Mouse (Mus musculus): ENCODE results near the gene Ramp1. TPM values are rescaled to one million over a fixed set of nuclear protein-coding genes. Genes with fewer than 3 reads are reported as not detected.
A peak's percentile ranks its signal among the peaks of the same experiment; 100 is the strongest.

The Ramp1 gene
- polyA plus RNA-seq, 1 experiment from 2014 or later, result 0.31 TPM

- no peak overlapping the region for H3K27ac ChIP-seq
- H3K4me3 ChIP-seq, result no peak overlapping the region
- H3K27me3 ChIP-seq, result no peaks in the 10 kb centered on the region
- no peaks in the 10 kb centered on the region for H3K9me3 ChIP-seq (replicated peaks)
- H3K9ac ChIP-seq, result no peak overlapping the region
- 80% methylated on average over 6 of the region's 6 CpGs for WGBS
- peaks cover 19% of the 10 kb centered on the region for H3K4me1 ChIP-seq
- no peaks in the 10 kb centered on the region for H3K36me3 ChIP-seq (ENCODE audit: poor library complexity, severe bottlenecking)
- ATAC-seq, result no peak
- H3K4me2 ChIP-seq, result no peak overlapping the region
Measured at GRCm38 (mm10) chr1:91205651-91206050, 26.0 kb downstream of the Ramp1 start.

- Histone ChIP-seq H3K36me3 (ENCODE audit: poor library complexity, severe bottlenecking) (no peaks in the 10 kb centered on the region), H3K4me1 (peaks cover 14% of the 10 kb centered on the region), H3K27me3 (no peaks in the 10 kb centered on the region), H3K27ac (no peak overlapping the region), H3K4me3 (no peak overlapping the region), H3K9me3 (replicated peaks) (no peaks in the 10 kb centered on the region), H3K4me2 (no peak overlapping the region), H3K9ac (no peak overlapping the region)
- 79% methylated on average over 8 of the region's 8 CpGs for WGBS
- ATAC-seq, result no peak
Measured at GRCm38 (mm10) chr1:91206336-91206735, 26.7 kb downstream of the Ramp1 start.

DNA sequence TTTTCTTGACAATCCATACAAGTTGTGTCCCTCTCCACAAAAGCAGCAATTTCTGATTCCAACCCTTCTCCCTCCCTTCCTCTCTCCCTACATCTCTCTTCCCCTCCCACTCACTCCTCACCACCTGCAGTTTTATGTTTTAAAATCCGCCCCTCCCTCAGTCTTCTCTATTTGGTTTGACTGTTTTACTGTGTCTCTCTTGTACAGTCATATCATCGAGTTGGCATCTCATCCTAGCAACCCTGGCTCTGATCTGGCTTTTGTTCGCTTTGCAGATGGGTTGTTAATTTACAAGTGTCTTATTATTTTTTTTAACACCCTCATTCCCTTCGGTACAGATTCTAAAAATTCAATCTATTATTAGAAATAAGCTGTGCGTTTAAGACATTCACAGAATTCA lies 27.3 kb downstream of the Ramp1 start:
- H3K4me2 ChIP-seq, result no peak overlapping the region
- peaks cover 14% of the 10 kb centered on the region for H3K4me1 ChIP-seq
- no peak for ATAC-seq
- no peak overlapping the region for H3K9ac ChIP-seq
- no peaks in the 10 kb centered on the region for H3K36me3 ChIP-seq (ENCODE audit: poor library complexity, severe bottlenecking)
- H3K27ac ChIP-seq, result no peak overlapping the region
- no peaks in the 10 kb centered on the region for H3K9me3 ChIP-seq (replicated peaks)
- no peaks in the 10 kb centered on the region for H3K27me3 ChIP-seq
- 71% methylated on average over 5 of the region's 5 CpGs for WGBS
- no peak overlapping the region for H3K4me3 ChIP-seq

DNA sequence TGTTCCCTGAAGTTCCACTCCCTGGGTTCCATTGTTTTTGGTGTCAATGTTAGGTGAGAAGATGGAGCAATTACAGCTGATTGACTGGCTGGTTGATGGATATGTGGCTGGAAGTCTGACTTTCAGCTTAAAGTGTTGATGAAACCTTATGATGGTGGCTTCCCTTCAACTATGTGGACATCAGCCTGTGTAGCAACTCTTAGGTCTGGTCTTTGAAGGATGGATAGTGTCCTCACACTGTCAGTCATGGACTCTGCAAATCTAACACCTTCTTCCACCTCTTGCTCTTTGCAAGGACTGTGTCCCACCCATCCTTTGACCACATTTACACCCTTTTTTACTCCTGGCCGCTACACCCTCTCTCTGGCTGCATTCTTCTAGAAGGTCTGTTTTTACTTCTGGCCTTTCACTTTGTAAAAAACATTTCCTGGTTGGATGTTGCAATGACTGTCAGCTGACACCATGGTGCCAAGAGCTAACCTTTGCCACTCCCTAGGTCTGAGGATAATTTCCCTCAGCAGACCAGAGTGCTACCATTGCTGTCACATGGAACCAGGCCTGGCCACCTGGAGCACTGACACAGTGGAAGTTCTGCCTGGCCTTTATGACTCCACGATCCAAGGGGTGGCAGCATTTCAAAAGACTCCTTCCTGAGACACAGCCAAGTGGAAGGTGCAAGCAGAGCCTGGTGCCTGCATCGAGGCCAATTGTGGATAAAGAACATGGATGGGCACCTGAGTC lies 27.9 kb downstream of the Ramp1 start:
- 83% methylated on average over 3 of the region's 3 CpGs for WGBS
- no peak overlapping the region for H3K27ac ChIP-seq
- no peak overlapping the region for H3K4me2 ChIP-seq
- H3K27me3 ChIP-seq, result no peaks in the 10 kb centered on the region
- H3K9me3 ChIP-seq (replicated peaks), result no peaks in the 10 kb centered on the region
- no peak for ATAC-seq
- no peak overlapping the region for H3K9ac ChIP-seq
- no peaks in the 10 kb centered on the region for H3K36me3 ChIP-seq (ENCODE audit: poor library complexity, severe bottlenecking)
- no peak overlapping the region for H3K4me3 ChIP-seq
- peaks cover 14% of the 10 kb centered on the region for H3K4me1 ChIP-seq

DNA sequence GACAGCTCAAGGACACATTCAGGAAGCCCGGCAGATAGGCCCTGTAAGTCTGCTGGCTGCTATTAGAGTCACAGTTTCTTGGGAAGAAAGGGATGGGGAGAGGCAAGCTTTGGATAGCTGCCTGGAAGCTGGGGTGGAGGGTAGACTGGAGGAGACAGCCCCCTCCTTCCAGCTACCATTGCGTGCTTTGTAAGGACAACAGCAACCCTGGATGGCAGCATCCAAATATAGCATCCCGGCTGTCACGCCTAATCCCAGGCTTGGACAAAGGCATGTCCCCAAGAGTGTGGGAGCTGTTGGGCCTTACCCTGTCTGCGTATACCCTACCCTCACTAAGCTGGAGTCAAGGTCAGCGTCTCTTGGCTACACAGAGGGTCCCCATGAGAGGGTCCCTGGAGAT lies 29.7 kb downstream of the Ramp1 start:
- Histone ChIP-seq H3K9me3 (replicated peaks) (no peaks in the 10 kb centered on the region), H3K27me3 (no peaks in the 10 kb centered on the region), H3K27ac (peak overlapping the region; percentile 27; the same call in 1 of the 2 replicates), H3K4me3 (no peak overlapping the region), H3K9ac (no peak overlapping the region), H3K36me3 (ENCODE audit: poor library complexity, severe bottlenecking) (no peaks in the 10 kb centered on the region), H3K4me1 (peaks cover 14% of the 10 kb centered on the region), H3K4me2 (no peak overlapping the region)
- 81% methylated on average over 6 of the region's 6 CpGs for WGBS
- peak; percentile 54; the same call in 1 of the 2 replicates for ATAC-seq

DNA sequence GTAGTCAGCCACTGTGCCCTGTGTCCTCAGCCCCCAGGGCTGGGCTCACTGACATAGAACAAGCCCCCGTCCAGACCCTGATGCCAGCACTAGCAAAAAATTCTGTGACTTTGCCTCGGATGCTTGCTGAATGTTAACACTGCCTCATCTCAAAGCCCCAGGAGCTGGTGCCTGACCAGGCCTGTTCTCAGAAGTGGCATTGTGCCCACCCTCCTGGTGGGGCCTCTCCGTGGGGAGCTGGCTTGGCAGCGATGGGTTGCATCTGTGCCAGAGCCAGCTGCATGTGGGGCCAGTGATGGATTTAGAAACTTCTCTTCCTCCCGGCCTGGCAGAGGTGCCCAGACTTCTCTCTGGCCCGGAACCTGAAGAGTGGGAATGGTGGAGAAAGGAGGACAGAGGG lies 30.2 kb downstream of the Ramp1 start:
- no peaks in the 10 kb centered on the region for H3K9me3 ChIP-seq (replicated peaks)
- H3K27ac ChIP-seq, result peak overlapping the region; percentile 27; the same call in 1 of the 2 replicates
- no peaks in the 10 kb centered on the region for H3K27me3 ChIP-seq
- WGBS, result 64% methylated on average over 6 of the region's 6 CpGs
- peaks cover 14% of the 10 kb centered on the region for H3K4me1 ChIP-seq
- no peak overlapping the region for H3K4me3 ChIP-seq
- no peaks in the 10 kb centered on the region for H3K36me3 ChIP-seq (ENCODE audit: poor library complexity, severe bottlenecking)
- peak; percentile 75 for ATAC-seq
- no peak overlapping the region for H3K4me2 ChIP-seq
- no peak overlapping the region; the same call in 1 of the 2 replicates for H3K9ac ChIP-seq

GRCm38 (mm10) chr1:91211099-91211498 lies 31.5 kb downstream of the Ramp1 start:
- Histone ChIP-seq H3K9ac (no peak overlapping the region), H3K4me3 (no peak overlapping the region), H3K27me3 (no peaks in the 10 kb centered on the region), H3K27ac (no peak overlapping the region), H3K9me3 (replicated peaks) (no peaks in the 10 kb centered on the region), H3K4me2 (no peak overlapping the region), H3K36me3 (ENCODE audit: poor library complexity, severe bottlenecking) (no peaks in the 10 kb centered on the region), H3K4me1 (peaks cover 14% of the 10 kb centered on the region)
- 81% methylated on average over 1 of the region's 1 CpGs for WGBS
- no peak for ATAC-seq

GRCm38 (mm10) chr1:91211591-91212008 lies 32.0 kb downstream of the Ramp1 start:
- Histone ChIP-seq H3K27ac (no peak overlapping the region), H3K36me3 (ENCODE audit: poor library complexity, severe bottlenecking) (no peaks in the 10 kb centered on the region), H3K9ac (no peak overlapping the region), H3K4me1 (peaks cover 14% of the 10 kb centered on the region), H3K27me3 (no peaks in the 10 kb centered on the region), H3K4me3 (no peak overlapping the region), H3K9me3 (replicated peaks) (no peaks in the 10 kb centered on the region), H3K4me2 (no peak overlapping the region)
- ATAC-seq, result no peak
- 73% methylated on average over 7 of the region's 7 CpGs for WGBS

DNA sequence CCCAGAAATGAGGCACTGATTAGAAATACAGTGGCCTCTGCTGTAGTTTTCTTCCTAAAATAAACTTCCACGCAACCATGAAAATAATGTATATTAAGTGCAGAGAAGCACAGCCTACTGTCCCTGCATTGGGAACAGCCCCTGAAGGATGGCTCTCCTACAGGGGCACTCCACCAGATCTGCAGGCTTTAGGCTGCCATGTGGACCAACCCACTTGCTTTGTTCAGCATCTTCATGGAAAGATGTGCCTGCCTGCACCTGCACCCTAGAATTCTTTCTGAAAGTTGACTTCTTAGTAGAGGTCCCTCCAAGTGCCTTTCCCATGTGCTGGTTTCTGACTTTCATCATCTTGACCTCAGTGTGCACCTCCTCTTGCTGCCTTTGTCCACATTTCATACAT lies 35.6 kb downstream of the Ramp1 start:
- H3K4me3 ChIP-seq, result no peak overlapping the region
- no peaks in the 10 kb centered on the region for H3K36me3 ChIP-seq (ENCODE audit: poor library complexity, severe bottlenecking)
- H3K4me1 ChIP-seq, result peaks cover under 1% of the 10 kb centered on the region; the same call in 1 of the 2 replicates
- no peak overlapping the region for H3K9ac ChIP-seq
- H3K27me3 ChIP-seq, result no peaks in the 10 kb centered on the region
- 91% methylated on average over 1 of the region's 1 CpGs for WGBS
- H3K27ac ChIP-seq, result no peak overlapping the region
- ATAC-seq, result no peak
- H3K9me3 ChIP-seq (replicated peaks), result no peaks in the 10 kb centered on the region
- H3K4me2 ChIP-seq, result no peak overlapping the region

- Histone ChIP-seq H3K9ac (no peak overlapping the region), H3K4me1 (no peaks in the 10 kb centered on the region), H3K36me3 (ENCODE audit: poor library complexity, severe bottlenecking) (no peaks in the 10 kb centered on the region), H3K4me2 (no peak overlapping the region), H3K27ac (no peak overlapping the region), H3K27me3 (no peaks in the 10 kb centered on the region), H3K9me3 (replicated peaks) (no peaks in the 10 kb centered on the region), H3K4me3 (no peak overlapping the region)
- WGBS, result 58% methylated on average over 1 of the region's 1 CpGs
- ATAC-seq, result no peak
Measured at GRCm38 (mm10) chr1:91215981-91216380, 36.4 kb downstream of the Ramp1 start.

- Histone ChIP-seq H3K9ac (no peak overlapping the region), H3K9me3 (replicated peaks) (no peaks in the 10 kb centered on the region), H3K27ac (no peak overlapping the region), H3K4me3 (no peak overlapping the region), H3K36me3 (ENCODE audit: poor library complexity, severe bottlenecking) (no peaks in the 10 kb centered on the region), H3K4me2 (no peak overlapping the region), H3K4me1 (no peaks in the 10 kb centered on the region), H3K27me3 (no peaks in the 10 kb centered on the region)
- no peak for ATAC-seq
- 78% methylated on average over 10 of the region's 10 CpGs for WGBS
Measured at GRCm38 (mm10) chr1:91216504-91217267, 37.1 kb downstream of the Ramp1 start.

DNA sequence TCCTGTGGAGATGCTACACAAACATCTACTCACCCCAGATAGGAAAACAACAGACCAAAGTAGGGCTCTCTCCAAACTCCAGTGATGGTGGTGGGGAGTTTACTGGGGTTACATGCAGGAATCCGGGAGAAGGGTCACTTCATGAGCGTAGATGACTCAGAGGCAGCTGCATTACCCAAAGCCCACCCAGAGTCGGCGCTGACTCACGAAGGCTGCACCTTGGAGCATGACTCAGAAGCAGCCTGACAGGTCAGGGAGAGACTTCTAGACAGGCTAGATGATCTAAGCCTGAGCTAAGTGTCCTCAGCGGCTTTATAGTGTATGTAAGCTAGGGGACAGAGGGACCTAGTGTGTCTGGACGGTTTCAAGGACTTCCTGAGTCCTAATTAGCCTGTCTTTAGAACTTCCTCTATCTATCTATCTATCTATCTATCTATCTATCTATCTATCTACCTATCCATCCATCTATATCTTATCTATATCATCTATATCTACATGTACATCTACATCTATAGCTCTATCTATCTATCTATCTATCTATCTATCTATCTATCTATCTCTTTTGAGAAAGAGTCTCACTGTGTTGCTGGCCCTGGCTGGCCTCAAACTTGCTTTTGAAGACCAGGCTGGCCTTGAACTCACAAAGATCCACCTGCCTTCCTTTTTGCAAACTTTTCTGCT lies 40.2 kb downstream of the Ramp1 start:
- H3K36me3 ChIP-seq (ENCODE audit: poor library complexity, severe bottlenecking), result no peaks in the 10 kb centered on the region
- no peaks in the 10 kb centered on the region for H3K27me3 ChIP-seq
- H3K27ac ChIP-seq, result no peak overlapping the region
- no peaks in the 10 kb centered on the region for H3K9me3 ChIP-seq (replicated peaks)
- ATAC-seq, result no peak
- no peak overlapping the region for H3K4me2 ChIP-seq
- no peak overlapping the region for H3K4me3 ChIP-seq
- no peak overlapping the region for H3K9ac ChIP-seq
- 90% methylated on average over 7 of the region's 7 CpGs for WGBS
- H3K4me1 ChIP-seq, result no peaks in the 10 kb centered on the region
